Mouse (Mus musculus): ENCODE data around the gene Tnfsfm13. TPM values are rescaled to one million over a fixed set of nuclear protein-coding genes. Genes with fewer than 3 reads are reported as not detected.

Tnfsfm13 gene
- polyA plus RNA-seq, 1 experiment from 2014 or later: 3.7 TPM

DNA sequence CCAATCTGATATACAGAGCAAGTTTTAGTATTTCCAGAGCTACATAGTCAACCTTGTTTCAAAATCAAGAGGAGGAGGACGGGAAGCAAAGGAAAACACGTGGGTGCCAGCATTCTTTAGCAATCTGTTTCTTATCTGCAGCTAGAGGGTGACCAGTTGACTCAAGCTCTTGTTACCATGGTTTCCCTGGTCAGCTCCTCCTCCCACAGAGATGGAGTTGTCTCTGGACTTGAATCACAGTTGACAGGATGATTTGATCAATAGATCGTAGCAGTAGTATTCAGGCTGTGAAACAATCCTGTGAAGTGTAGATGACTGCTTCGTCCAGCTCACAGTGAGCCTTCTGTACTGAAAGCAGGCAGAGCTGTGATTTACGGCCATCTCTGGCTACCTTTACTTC is 20.0 kb upstream of the Tnfsfm13 start:
- Histone ChIP-seq H3K9ac (ENCODE audit: low read length) (no peak overlapping the region), H3K27me3 (replicated peaks; ENCODE audit: control insufficient read depth, insufficient read depth, low read length) (no peaks in the 10 kb centered on the region), H3K4me2 (ENCODE audit: low read length) (no peak overlapping the region), H3K9me3 (ENCODE audit: control insufficient read depth, low read length) (no peaks in the 10 kb centered on the region), H3K27ac (ENCODE audit: low read depth) (peak overlapping the region; percentile 16), H3K4me3 (ENCODE audit: low read depth, low read length) (no peak overlapping the region), H3K4me1 (replicated peaks; ENCODE audit: control insufficient read depth, insufficient read depth, low read length) (peaks cover 6% of the 10 kb centered on the region), H3K36me3 (ENCODE audit: control insufficient read depth, insufficient read depth, low read length) (no peaks in the 10 kb centered on the region)
- ATAC-seq (replicated peaks; ENCODE audit: low FRiP score, low TSS enrichment, low read depth) (no peak; the same call in 1 of the 2 replicates), DNase-seq (ENCODE audit: low spot score) (no peak)
- 11% methylated on average over 5 of the region's 5 CpGs for WGBS

DNA sequence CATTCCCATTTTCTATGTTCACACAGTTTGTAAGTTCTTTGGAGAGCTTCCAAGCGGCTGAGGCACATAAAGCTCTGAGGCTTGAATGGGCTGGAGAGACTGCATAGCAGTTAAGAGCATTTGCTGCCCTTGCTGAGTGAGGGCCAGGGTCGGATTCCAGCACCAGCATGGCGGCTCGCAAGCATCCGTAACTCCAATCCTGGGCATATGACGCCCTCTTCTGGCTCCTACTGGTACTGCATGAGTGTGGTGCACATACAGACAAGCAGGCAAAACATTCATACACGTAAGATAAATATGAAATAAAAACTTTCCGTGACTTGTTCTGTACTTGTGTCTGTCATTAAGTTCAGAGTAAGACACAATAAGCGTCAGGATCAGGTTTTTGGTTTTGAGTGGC is 19.6 kb upstream of the Tnfsfm13 start:
- DNase-seq (ENCODE audit: low spot score) (peak; percentile 67), ATAC-seq (replicated peaks; ENCODE audit: low FRiP score, low TSS enrichment, low read depth) (no peak)
- H3K36me3 ChIP-seq (ENCODE audit: control insufficient read depth, insufficient read depth, low read length): no peaks in the 10 kb centered on the region
- no peak overlapping the region for H3K9ac ChIP-seq (ENCODE audit: low read length)
- peak overlapping the region; percentile 16; the same call in 1 of the 2 replicates for H3K27ac ChIP-seq (ENCODE audit: low read depth)
- 48% methylated on average over 9 of the region's 9 CpGs for WGBS
- no peak overlapping the region for H3K4me3 ChIP-seq (ENCODE audit: low read depth, low read length)
- no peaks in the 10 kb centered on the region for H3K27me3 ChIP-seq (replicated peaks; ENCODE audit: control insufficient read depth, insufficient read depth, low read length)
- H3K4me1 ChIP-seq (replicated peaks; ENCODE audit: control insufficient read depth, insufficient read depth, low read length): peaks cover 6% of the 10 kb centered on the region
- no peaks in the 10 kb centered on the region for H3K9me3 ChIP-seq (ENCODE audit: control insufficient read depth, low read length)
- H3K4me2 ChIP-seq (ENCODE audit: low read length): no peak overlapping the region

DNA sequence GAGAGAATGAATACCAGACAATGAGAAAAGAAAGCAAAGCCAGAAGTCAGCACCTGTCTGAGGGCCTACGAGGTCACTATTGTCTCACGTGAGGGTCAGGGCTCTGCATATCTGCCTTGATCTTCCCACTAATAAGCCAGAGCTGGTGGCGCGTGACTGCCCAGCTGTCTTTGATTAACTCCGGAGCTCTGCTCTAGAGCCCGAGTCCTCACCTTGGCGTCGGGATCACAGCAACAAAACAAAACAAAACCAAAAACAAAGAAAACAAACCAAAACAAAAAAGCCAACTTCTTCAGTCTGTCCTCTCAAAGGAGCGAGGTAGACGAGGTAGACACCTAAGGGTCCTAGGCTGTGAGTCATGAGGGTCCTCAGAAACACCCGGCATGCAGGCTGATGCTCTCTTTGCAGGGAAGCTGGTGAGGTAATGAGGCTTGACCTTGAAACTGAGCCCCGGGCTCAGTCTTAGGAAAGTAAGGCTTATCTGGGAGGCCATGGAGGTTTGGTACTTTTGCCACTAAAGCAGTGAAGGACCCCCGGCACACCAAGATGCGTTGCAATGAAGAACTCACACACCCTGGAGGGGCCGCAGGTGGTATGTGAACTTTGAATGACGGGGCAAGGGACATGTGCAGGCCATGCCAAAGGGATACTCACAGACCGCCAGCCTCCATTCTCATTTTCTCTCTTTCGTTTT is 18.9 kb upstream of the Tnfsfm13 start:
- no peak overlapping the region for H3K27ac ChIP-seq (ENCODE audit: low read depth)
- H3K4me3 ChIP-seq (ENCODE audit: low read depth, low read length): no peak overlapping the region
- DNase-seq (ENCODE audit: low spot score) (no peak), ATAC-seq (replicated peaks; ENCODE audit: low FRiP score, low TSS enrichment, low read depth) (no peak)
- no peaks in the 10 kb centered on the region for H3K27me3 ChIP-seq (replicated peaks; ENCODE audit: control insufficient read depth, insufficient read depth, low read length)
- WGBS: 76% methylated on average over 18 of the region's 18 CpGs
- H3K4me1 ChIP-seq (replicated peaks; ENCODE audit: control insufficient read depth, insufficient read depth, low read length): peaks cover 6% of the 10 kb centered on the region
- H3K9ac ChIP-seq (ENCODE audit: low read length): no peak overlapping the region
- no peak overlapping the region for H3K4me2 ChIP-seq (ENCODE audit: low read length)
- no peaks in the 10 kb centered on the region for H3K9me3 ChIP-seq (ENCODE audit: control insufficient read depth, low read length)
- no peaks in the 10 kb centered on the region for H3K36me3 ChIP-seq (ENCODE audit: control insufficient read depth, insufficient read depth, low read length)

DNA sequence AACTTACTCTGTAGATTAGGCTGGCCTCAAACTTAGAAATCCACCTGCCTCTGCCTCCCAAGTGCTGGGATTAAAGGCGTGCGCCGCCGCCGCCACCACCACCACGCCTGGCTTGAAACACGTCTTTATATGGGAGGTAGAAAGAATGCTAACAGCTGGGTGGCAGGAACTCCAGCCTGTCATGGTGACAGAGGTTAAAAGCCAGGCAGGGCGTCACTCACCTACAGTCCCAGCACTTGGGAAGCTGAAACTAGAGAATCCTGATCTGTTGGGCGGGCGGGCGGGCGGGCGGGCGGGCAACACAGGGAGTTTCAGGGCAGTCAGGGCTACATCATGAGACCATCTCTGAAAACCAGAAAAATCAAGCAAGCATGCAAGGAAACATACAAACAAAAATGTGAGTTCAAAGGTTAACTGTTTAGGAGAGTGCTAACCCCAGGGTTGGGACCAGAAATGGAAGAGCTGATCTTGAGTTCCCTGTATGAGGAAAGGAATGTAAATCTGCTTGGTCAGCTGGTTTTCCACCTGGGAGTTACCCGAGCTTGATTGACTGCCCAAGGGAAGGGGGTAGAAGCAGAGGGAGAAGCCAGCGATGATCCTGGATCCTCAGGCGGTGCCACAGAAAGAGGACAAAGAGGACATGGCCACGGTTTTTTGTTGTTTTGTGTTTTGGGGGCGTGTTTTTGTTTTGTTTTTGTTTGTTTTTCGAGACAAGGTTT is 17.2 kb upstream of the Tnfsfm13 start:
- DNase-seq (ENCODE audit: low spot score): no peak
- H3K27ac ChIP-seq (ENCODE audit: low read depth): no peak overlapping the region
- no peaks in the 10 kb centered on the region for H3K9me3 ChIP-seq (ENCODE audit: control insufficient read depth, low read length)
- WGBS: 78% methylated on average over 20 of the region's 20 CpGs
- no peak overlapping the region for H3K9ac ChIP-seq (ENCODE audit: low read length)
- no peaks in the 10 kb centered on the region for H3K36me3 ChIP-seq (ENCODE audit: control insufficient read depth, insufficient read depth, low read length)
- no peak overlapping the region for H3K4me2 ChIP-seq (ENCODE audit: low read length)
- no peaks in the 10 kb centered on the region for H3K27me3 ChIP-seq (replicated peaks; ENCODE audit: control insufficient read depth, insufficient read depth, low read length)
- ATAC-seq (replicated peaks; ENCODE audit: low FRiP score, low TSS enrichment, low read depth): no peak
- H3K4me3 ChIP-seq (ENCODE audit: low read depth, low read length): no peak overlapping the region
- peaks cover 6% of the 10 kb centered on the region for H3K4me1 ChIP-seq (replicated peaks; ENCODE audit: control insufficient read depth, insufficient read depth, low read length)

GRCm38 (mm10) chr11:69711082-69711481 is 15.2 kb upstream of the Tnfsfm13 start:
- Histone ChIP-seq H3K4me2 (ENCODE audit: low read length) (no peak overlapping the region), H3K9ac (ENCODE audit: low read length) (no peak overlapping the region), H3K27me3 (replicated peaks; ENCODE audit: control insufficient read depth, insufficient read depth, low read length) (no peaks in the 10 kb centered on the region), H3K36me3 (ENCODE audit: control insufficient read depth, insufficient read depth, low read length) (no peaks in the 10 kb centered on the region), H3K27ac (ENCODE audit: low read depth) (no peak overlapping the region), H3K4me3 (ENCODE audit: low read depth, low read length) (no peak overlapping the region), H3K4me1 (replicated peaks; ENCODE audit: control insufficient read depth, insufficient read depth, low read length) (peaks cover 5% of the 10 kb centered on the region), H3K9me3 (ENCODE audit: control insufficient read depth, low read length) (no peaks in the 10 kb centered on the region)
- DNase-seq (ENCODE audit: low spot score): no peak
- no peak for ATAC-seq (replicated peaks; ENCODE audit: low FRiP score, low TSS enrichment, low read depth)
- 72% methylated on average over 2 of the region's 2 CpGs for WGBS

- Histone ChIP-seq H3K4me1 (replicated peaks; ENCODE audit: control insufficient read depth, insufficient read depth, low read length) (no peaks in the 10 kb centered on the region), H3K4me2 (ENCODE audit: low read length) (no peak overlapping the region), H3K27me3 (replicated peaks; ENCODE audit: control insufficient read depth, insufficient read depth, low read length) (no peaks in the 10 kb centered on the region), H3K27ac (ENCODE audit: low read depth) (no peak overlapping the region), H3K9ac (ENCODE audit: low read length) (no peak overlapping the region), H3K9me3 (ENCODE audit: control insufficient read depth, low read length) (no peaks in the 10 kb centered on the region), H3K36me3 (ENCODE audit: control insufficient read depth, insufficient read depth, low read length) (no peaks in the 10 kb centered on the region), H3K4me3 (ENCODE audit: low read depth, low read length) (no peak overlapping the region)
- WGBS: 74% methylated on average over 3 of the region's 3 CpGs
- no peak for DNase-seq (ENCODE audit: low spot score)
- no peak for ATAC-seq (replicated peaks; ENCODE audit: low FRiP score, low TSS enrichment, low read depth)
Observed at GRCm38 (mm10) chr11:69710470-69710869, 14.6 kb upstream of the Tnfsfm13 start.

DNA sequence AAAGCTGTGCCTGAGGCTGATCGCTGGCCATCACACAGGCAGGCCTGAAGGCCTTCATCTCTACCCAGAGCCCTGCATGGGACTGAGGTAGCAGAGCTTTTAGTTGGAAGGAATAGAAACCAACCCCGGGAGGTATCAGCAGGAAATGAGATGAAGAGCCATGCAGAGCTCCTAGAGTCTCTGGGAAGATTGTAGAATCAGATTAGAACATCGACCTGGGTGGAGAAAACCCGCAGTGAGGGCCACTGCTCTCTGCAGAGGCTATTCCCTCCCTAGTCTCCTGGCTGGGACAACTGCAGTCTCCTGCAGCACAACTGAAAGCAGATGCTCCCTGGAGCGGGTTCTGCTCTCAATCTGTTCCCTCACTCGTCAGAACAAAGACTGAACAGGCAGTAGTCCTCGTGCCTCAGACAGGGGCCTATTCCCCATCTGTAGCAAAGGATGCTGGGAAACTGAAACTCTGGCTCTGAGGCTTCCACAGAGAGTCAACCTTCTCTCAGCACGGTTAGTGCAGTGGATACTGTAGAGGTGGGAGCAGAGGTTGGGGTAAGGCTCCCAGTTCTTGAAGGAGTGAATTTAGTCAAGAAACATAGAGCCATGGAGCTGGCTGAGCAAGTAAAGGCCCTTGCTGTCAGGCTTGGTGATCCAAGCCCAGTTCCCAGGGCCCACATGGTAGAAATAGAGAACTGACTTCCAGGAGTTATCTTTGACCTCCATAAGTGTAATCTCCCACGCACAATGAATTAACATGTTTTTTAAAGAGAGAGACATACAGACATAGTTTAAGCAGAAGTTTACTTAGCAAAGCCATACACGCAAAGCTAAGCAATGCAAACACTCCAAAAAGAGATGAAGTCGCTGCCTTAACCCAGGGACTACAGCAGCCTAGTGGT is 13.9 kb upstream of the Tnfsfm13 start:
- Histone ChIP-seq H3K4me2 (ENCODE audit: low read length) (no peak overlapping the region), H3K4me1 (replicated peaks; ENCODE audit: control insufficient read depth, insufficient read depth, low read length) (no peaks in the 10 kb centered on the region), H3K27ac (ENCODE audit: low read depth) (no peak overlapping the region), H3K36me3 (ENCODE audit: control insufficient read depth, insufficient read depth, low read length) (no peaks in the 10 kb centered on the region), H3K9me3 (ENCODE audit: control insufficient read depth, low read length) (no peaks in the 10 kb centered on the region), H3K4me3 (ENCODE audit: low read depth, low read length) (no peak overlapping the region), H3K27me3 (replicated peaks; ENCODE audit: control insufficient read depth, insufficient read depth, low read length) (no peaks in the 10 kb centered on the region), H3K9ac (ENCODE audit: low read length) (no peak overlapping the region)
- ATAC-seq (replicated peaks; ENCODE audit: low FRiP score, low TSS enrichment, low read depth) (no peak), DNase-seq (ENCODE audit: low spot score) (no peak)
- WGBS: 58% methylated on average over 11 of the region's 11 CpGs

DNA sequence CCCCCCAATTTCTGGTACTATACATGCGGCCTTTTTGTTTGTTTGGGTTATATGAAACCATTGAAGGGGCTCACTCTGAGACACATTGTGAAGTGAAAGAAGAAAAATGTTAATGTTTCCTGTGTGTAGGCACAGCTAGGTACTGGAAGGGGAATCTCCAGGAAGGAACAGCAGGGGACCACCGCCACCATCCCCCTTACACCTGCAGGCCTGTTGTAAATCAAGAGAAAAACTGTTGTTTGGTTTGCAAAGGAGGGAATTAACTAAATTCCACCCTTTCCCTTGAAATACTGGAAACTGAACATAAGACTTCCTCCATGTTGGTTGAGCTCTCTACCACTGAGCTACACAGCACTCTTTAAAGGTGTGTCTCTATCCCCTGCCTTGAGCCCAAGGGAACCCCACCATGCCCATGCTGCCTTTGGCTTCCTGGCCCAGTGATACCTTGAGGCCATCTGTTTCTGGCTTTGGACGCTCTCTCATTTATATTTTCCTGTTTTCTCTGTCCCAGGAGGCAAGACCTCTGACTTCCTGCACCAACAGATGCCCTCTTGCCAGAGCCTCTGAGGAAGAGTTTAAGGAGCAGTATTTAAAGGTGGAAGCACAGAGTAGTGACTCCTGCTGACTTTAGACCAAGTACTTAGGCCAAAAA is 12.8 kb upstream of the Tnfsfm13 start:
- 71% methylated on average over 3 of the region's 3 CpGs for WGBS
- Histone ChIP-seq H3K9me3 (ENCODE audit: control insufficient read depth, low read length) (no peaks in the 10 kb centered on the region), H3K4me3 (ENCODE audit: low read depth, low read length) (no peak overlapping the region), H3K27ac (ENCODE audit: low read depth) (no peak overlapping the region), H3K9ac (ENCODE audit: low read length) (no peak overlapping the region), H3K4me2 (ENCODE audit: low read length) (no peak overlapping the region), H3K4me1 (replicated peaks; ENCODE audit: control insufficient read depth, insufficient read depth, low read length) (no peaks in the 10 kb centered on the region), H3K27me3 (replicated peaks; ENCODE audit: control insufficient read depth, insufficient read depth, low read length) (no peaks in the 10 kb centered on the region), H3K36me3 (ENCODE audit: control insufficient read depth, insufficient read depth, low read length) (no peaks in the 10 kb centered on the region)
- ATAC-seq (replicated peaks; ENCODE audit: low FRiP score, low TSS enrichment, low read depth): no peak
- no peak for DNase-seq (ENCODE audit: low spot score)

Measured in intestine, embryonic 14.5 days (tissue).